Mouse (Mus musculus): ENCODE measurements around the gene Gm29609.
A peak's percentile ranks its signal among the peaks of the same experiment; 100 is the strongest.

The Gm29609 gene

DNA sequence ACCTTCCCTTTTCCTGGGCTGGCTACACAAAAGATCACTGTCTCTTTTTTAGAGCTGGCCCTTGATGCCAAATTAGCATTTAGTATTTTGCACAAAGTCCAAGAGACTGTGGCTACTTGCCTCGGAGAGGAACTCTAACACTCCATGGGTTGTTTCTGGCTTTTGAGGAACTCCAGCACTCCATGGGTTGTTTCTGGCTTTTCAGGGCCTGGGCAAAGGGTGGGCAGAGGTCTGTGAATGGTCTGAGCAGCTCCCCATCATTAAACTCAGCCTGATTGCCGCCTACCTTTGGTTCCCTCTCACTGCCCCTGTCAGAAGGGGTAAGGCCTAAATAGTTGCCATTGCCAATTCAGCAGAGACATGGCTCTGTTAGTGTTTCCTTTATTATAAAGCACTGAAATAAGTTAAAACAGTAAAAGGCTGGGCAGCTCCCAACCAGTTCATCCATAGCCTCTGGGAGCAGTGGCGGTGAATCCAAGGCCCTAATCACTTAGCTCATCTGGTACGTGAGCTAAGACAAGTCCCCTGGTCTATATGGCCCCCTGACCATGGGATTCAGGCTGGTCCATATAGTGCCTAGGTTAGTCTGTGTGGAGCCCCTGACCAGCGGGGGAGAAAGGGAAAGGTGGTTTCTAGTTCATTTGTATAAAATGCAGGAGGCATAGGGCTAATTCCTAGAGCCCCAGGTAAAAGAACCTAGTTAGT lies 19.1 kb upstream of the Gm29609 start:
- DNase-seq (ENCODE audit: extremely low spot score, low spot score) = no peak

DNA sequence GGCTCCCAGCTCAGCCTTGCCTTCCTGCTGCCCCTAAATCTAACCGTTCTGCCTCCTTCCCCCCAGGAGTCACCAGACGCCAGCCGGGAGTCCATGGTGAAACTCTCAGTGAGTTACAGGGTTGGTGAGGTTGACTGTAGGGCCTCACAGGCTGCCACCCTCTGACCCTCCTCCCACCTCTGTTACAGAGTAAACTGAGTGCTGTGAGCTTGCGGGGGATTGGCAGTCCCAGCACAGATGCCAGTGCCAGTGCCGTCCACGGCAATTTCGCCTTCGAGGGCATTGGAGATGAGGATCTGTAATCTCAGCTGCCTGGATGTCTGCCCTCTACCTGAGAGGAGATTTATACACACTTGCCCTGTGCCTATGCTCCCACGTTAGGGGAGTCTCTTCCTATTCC lies 18.5 kb upstream of the Gm29609 start:
- DNase-seq (ENCODE audit: extremely low spot score, low spot score) = no peak

DNA sequence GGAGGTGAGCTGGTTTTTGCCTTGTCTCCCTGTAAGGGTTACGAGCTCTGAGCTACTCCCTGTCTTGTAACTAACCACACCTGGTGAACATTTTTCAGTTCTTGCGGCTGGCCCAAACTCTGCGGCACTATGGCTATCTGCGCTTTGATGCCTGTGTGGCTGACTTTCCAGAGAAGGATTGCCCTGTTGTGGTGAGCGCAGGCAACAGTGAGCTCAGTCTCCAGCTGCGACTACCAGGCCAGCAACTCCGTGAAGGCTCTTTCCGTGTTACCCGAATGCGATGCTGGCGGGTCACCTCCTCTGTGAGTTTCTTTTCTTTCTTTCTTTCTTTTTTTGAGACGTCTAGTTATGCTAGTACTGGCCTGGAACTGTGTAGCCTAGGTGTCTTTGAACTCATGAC lies 17.4 kb upstream of the Gm29609 start:
- DNase-seq (ENCODE audit: extremely low spot score, low spot score) = no peak

DNA sequence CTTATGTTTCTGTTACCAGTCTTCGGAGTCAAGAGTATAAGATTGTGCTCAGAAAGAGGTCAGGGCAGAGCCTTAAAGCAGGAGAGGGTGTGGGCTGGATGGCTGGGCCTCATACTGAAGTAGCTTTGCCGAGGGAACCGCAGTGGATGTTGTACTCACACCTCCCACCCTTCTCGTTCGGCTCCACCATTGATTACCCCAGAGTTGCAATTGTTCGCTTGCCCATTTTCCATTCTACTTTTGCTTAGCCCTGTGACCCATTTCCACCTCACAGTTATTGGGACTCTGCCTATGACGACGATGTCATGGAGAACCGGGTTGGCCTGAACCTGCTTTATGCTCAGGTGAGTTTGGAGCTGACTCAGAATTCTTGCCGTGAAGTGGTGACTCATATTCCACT lies 16.5 kb upstream of the Gm29609 start:
- no peak for DNase-seq (ENCODE audit: extremely low spot score, low spot score)

DNA sequence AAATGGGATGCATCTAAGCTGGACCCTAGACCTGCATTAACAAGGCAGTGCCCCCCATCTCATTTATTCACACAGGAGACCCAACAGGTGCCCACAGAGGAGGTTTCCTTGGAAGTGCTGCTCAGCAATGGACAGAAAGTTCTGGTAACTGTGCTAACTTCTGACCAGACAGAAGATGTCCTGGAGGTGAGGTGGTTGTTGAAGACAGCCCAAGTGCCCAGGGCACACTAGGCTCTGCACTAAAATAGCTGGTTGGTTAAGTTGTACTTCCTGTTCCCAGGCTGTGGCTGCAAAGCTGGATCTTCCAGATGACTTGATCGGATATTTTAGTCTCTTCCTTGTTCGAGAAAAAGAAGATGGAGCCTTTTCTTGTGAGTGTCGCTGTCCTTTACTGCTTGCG lies 16.0 kb upstream of the Gm29609 start:
- DNase-seq (ENCODE audit: extremely low spot score, low spot score) = no peak

DNA sequence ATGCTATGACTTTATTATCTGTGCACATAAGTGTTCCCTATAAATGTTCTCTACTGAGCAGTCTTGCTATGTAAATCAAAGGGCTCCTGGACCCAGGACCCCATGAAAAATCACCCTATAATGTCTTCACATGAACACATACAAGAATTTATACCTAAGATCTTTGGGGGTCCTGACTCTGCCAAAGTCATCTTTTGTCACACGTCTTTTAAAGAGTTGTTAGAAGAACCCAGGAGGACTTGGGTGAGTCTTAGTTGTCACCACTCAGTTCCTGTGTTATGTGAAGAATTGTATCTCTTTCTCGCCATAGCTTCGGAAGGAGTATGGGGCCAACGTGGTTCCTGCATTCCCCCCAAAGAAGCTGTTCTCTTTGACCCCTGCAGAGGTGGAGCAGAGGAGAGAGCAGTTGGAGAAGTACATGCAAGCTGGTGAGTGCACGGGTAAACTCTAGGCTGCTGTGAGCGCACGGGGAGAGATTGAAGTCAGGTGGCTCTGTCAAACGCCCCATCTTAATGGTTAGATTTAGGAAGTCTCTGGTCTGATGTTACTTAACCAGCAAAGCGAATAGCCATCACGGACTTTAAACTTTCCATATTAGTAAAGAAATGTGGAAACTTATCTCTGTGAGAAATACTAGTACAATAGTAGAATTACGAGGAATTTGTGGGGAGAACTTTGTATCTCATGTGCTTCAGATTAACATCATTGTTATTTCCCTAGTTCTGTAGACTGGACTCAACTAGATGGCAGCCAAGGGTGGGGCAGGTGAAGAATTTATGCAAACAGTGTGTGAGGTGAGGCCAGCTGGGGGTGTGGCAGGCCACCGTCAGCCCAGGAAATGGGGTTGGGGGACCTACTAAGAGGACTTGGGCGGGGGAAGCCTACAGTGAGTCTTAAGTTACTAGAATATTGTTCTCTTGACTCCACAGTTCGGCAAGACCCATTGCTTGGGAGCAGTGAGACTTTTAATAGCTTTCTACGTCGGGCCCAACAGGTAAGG lies 15.1 kb upstream of the Gm29609 start:
- DNase-seq (ENCODE audit: extremely low spot score, low spot score) = no peak

DNA sequence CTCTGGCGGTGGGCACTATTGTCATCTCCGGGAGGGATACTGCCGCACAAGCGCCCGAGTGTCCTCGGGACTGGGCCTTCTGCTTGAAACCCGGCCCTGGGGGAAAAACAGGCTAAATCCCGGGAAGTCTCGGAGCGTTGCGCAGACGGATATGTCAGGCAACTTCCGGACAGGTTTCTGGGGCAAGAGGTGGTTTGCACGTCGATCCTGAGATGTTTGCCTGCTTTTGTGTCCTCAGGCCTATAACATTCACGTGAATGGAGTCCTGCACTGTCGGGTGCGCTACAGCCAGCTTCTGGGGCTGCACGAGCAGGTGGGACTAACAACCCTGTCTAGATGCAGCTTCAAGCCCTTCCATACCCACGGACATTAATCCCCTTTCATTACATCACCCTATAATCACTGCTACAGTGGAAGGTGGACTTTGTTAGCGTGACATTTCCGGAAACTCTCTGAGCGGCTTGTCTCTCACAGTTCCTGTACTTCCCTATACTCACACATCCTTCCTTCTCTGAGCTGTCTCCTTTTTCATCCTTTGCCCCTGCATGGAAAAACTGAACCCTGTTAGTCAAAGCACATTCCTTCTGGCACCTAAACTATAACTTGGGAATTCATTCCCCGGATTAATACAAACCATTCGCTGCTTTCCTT lies 14.0 kb upstream of the Gm29609 start:
- DNase-seq (ENCODE audit: extremely low spot score, low spot score) = no peak

DNA sequence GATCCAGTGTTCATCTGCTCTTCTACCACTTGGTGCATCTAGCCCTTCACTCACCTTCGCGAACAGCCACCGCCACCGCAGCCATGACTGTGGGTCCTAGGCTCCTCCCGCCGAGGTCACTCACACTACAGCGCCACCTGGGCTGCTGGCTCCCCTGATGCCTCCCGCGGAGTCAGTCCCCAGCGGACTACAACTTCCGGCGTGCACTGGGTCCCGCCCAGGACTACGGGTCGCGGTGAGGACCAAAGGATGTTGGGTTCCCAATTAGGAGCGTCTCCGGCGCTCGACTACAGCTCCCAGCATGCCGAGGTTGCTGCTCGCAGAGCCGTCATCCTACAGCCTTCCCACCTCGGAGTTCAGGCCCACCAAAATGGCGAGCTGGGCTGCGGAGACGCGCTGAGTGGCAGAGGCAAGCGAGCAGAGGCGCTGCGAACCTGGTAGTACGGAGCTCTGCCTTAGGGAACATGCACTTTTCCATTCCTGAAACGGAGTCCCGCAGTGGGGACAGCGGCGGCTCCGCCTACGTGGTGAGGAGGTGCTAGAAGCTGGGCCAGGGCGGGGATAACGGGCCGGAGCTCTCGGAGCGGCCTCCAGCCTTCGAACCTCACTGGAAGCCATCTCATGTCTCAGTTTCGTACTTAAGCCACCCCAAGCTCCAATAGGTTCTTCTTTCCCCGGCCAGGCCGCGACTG lies 13.4 kb upstream of the Gm29609 start, which contains the start of the genes Snx17 and Eif2b4:
Gene Snx17, plus strand, starts transcription at position 289 of the 692 bp plus-strand sequence.
Gene Eif2b4, minus strand, starts transcription at position 492 of the 692 bp plus-strand sequence.
- DNase-seq (ENCODE audit: extremely low spot score, low spot score) = peak; percentile 100

DNA sequence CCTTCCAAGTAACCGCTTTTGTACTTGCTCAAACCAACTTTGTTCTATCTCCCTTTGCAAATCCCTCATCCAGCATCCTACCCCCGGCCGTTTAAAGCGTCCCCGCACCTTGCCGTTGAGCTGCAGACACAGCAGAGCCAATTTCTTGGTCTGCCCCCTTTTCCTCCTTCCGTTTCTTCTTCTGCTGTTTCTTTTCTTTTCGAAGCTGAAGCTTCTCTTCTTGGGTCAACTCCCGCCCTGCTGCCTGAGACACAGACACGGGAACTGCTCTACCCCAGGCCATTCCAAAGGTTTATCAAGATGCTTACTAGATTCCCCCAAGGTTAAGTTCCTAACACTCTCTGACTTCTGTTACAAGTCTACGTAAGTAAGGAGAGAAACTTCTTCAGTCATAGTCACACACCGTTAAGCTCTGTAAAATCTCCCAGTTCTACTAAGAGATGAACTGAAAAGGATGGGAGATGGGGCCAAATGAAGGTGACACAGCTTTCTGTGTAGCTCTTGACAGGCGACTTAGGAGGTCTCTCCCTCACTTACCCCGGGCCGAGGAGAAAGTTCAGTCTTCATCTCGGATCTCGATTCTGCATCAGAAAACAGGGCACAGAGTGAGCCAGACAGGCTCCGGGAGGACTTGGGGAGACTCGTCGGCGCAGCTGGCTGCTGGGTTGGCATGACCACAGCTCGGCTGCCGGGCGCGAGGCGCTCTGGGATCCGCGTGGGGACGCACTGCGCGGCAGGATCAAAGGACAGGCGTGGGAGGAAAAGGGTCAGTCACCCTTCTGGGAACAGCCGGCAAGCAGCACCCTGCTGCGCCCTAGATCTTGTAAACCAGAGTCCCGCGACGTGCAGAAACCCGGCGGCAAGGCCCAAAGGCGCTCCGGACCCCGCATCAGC lies 12.6 kb upstream of the Gm29609 start:
- DNase-seq (ENCODE audit: extremely low spot score, low spot score) = no peak

DNA sequence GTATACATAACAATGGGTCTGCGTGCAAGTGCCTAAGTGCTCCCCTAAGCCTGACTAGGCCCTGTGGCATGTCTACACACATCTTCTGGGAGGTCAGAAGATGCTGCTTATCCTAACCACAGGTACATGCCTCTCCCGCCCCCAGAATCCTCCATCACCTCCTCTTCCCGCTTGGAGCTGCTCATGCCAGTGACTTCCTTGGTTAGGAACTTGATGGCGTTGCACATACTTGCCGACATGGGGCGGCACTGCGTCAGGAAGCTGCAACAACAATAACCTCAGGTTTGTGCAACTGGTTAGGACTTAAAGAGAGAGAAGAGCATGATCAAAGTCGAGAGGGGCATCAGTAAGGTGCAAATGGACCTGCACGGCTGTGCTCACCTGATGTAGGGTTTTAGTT lies 10.5 kb upstream of the Gm29609 start:
- DNase-seq (ENCODE audit: extremely low spot score, low spot score) = no peak

DNA sequence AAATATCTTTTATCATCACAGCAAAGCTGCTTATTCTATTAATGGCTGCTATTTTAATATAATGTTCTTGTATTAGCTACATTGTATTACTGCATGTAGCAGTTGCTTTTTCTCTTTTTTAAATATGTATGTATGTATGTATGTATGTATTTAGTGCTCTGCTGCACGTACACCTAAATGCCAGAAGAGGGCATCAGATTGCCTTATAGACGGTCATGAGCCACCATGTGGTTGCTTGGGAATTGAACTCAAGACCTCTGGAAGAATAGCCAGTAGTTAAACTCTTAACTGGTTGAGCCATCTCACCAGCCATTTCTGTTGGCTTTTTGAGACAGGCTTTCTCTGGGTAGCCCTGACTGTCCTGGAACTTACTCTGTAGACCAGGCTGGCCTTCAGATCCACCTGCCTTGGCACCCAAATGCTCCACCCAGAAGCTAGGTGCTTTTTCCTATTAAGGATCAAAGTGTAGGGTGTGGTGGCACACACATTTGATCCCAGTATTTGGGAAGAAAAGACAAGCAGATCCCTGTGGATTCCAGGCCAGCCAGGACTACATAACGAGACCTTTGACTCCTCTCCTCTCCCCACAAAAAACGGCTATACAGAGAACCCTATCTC lies 8.6 kb upstream of the Gm29609 start:
- DNase-seq (ENCODE audit: extremely low spot score, low spot score) = no peak

DNA sequence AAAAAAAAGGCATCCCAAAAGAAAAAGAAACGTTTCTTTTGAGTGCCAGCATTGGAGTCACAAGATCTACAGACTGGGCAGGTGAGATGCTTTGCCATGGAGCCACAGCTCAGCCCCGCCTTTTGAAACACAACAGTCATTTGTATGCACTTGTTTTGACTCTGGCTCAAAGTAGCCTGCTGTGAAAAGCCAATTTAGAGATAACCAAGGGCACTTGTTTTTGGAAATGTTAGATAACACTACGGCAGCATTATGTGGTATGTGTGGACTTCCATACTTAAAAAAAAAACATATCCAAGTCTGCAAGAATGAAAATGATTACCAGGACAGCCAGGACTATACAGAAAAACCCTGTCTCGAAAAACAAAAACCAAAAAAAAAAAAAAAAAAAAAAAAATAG lies 4.0 kb upstream of the Gm29609 start:
- DNase-seq (ENCODE audit: extremely low spot score, low spot score) = no peak

DNA sequence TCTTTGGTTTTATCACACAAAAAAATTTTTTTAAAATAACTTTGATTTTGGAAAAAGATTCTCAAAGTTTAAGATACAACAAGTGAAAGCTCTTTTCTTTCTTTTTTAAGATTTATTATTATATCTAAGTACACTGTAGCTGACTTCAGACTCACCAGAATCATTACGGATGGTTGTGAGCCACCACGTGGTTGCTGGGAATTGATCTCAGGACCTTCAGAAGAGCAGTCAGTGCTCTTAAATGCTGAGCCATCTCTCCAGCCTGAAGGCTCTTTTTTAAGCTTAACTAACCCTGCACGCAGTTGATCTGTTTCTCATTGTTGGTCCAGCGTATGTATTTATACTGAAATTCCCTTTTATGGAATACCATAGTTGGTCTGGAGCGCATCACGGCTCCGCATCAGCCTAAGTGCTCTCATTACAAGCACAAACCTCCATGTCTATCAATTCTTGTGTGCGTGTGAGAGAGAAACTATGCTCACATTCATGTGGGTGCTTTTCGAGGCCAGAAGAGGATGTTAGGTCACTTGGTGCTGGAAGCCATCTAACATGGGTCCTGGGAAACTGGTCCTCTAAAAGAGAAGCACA lies 1.6 kb upstream of the Gm29609 start:
- DNase-seq (ENCODE audit: extremely low spot score, low spot score) = no peak

DNA sequence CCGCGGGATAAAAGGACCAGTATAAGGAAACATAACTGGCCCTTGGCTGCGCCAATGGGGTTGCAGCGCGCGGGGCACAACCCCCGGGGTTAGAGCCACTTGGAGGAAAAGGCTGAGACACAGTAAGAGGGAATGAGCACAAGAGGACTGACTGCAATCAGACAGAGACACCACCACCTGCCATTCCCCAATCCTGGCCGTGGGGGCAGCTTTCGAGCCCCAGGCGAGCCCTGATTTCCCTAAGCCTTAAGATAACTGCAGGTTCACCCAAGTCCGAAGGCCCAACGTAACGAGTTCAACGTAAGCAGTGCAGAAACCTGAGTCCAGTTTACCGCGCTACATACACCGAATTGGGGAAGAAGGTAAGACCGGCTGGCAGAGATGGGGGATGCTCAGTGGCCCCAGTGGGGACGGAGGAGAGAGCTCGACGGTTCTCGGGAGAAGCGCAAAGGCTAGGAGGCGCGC lies 378 bp downstream of the Gm29609 start:
- no peak for DNase-seq (ENCODE audit: extremely low spot score, low spot score)

DNA sequence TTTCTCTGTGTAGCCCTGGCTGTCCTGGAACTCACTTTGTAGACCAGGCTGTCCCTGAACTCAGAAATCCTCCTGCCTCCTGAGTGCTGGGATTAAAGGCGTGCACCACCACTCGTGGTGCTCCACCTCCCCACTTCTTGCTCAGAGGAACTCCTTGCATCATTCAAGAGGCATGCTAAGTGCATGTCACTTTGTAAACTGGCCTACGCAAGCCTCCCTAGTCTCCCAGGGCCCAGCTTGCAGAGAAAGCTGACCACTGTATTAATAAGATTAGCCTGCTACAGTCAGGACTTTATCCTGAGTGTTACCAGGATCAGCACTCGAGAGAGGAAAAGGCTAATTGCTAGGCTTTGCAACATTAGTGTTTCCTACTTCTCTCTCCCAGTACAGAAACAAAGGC lies 11.1 kb downstream of the Gm29609 start:
- DNase-seq (ENCODE audit: extremely low spot score, low spot score) = no peak

DNA sequence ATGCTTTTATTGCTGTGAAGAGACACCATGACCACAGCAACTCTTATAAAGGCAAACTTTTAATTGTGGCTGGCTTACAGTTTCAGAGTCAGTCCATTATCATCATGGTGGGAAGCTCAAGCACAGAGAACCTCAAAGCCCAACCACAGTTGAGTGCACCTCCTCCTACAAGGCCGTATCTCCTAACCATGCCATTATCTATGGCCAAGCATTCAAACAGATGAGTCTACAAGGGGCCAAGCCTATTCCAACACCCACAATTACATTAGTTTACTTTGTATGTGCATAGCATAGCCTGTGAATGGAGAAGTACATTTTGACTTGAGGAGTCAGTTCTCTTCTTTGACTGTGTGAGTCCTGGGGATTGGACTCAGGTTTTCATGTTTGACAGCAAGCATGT lies 14.8 kb downstream of the Gm29609 start:
- no peak for DNase-seq (ENCODE audit: extremely low spot score, low spot score)

DNA sequence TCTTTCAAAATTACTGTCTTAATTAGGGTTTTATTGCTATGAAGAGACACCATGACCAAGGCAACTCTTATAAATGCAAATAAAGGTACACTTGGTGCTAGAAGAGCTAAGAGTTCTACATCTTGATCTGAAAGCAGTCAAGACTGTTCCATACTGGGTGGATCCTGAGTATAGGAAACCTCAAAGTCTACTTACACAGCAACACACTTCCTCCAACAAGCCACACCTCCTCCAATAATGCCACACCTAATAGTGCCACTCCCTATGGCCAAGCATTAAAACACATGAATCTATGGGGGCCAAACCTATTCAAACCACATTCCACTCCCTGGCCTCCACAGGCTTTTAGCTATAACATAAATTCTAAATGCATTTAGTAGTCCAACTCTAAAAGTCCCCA lies 17.2 kb downstream of the Gm29609 start:
- no peak for DNase-seq (ENCODE audit: extremely low spot score, low spot score)

DNA sequence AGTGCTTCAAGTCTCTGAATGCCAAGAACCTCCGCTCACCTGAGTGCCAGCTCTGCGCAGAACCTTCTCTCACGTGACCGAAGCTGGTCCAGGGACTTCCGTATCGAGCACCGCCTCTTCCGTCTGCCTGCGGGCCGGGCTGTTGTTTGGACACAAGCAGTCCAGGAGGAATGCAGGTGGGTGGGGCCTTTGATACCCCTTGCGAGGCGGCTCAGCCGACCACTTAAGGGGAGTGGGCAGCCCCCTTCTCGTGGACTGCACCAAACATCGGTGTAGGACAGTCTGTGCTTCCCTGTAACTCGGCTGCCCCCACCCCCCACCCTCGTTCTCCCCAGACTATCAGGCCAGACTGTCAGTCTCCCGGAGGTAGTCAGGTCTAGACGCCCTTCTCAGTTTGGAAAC lies 25.6 kb downstream of the Gm29609 start, which contains the start of gene Mpv17:
Gene Mpv17, minus strand, starts transcription at position 100 of the 402 bp plus-strand sequence.
- peak; percentile 80 for DNase-seq (ENCODE audit: extremely low spot score, low spot score)

DNA sequence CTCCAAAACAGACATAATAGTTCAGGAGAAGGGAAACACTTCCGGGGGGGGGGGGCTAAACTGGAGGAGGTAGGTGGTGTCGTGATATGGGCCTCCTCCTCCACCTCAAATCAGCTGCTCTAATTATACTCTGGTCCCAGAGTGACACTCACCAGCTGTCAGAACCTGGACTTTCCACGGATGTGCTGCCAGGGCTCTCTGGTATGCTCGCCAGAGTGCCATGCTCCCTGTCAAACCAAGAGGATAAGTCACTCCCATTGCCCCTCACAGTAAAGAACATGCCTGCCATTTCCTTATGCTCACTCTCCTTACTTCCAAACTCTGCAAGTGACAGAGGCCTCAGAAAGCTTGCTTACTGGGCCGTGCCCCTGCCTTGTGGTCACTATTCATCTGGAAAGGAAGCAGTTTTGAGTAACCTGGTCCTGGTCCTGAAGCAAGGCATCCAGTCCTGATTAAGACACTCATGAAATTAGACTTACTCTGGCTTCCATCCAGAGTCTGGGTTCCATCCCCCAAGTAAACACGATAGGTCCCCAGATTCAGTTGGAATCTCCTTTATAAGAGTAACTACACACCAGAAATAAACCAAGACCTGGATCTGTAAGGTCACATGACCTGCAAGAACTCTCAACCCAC lies 26.1 kb downstream of the Gm29609 start:
- DNase-seq (ENCODE audit: extremely low spot score, low spot score) = no peak

All from neural tube, embryonic 10.5 days (tissue).